Mouse (Mus musculus): ENCODE measurements around the gene Nos1ap. TPM values are rescaled to one million over a fixed set of nuclear protein-coding genes. Genes with fewer than 3 reads are reported as not detected.

The Nos1ap gene
- polyA plus RNA-seq, 1 experiment: 18.5 TPM

DNA sequence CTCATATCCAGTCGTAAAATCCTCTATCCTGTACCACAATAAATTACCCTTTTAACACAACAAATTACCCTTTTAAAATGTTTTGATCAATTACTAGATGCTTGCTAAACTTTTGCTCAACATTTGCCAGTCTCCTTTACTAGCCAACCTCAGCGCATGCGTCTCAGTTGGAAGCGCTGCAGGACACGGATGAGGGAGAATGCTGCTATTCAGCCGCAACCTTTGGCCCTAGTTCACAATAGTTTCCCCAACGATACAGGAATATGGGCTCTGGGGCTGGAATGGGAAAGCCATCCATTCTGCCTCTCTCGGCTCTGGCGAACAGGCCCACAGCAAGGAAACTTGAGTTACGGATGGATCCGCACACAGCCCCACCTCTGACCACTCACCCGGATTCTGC lies 75.4 kb downstream of the Nos1ap start:
- DNase-seq (ENCODE audit: low read depth): no peak
- TF ChIP-seq POLR2A (IDR thresholded peaks at IDR 0.05; ENCODE audit: borderline replicate concordance, extremely low read depth, insufficient read depth, insufficient read length, poor library complexity, severe bottlenecking): no peak
- no peak for TF ChIP-seq CTCF (IDR thresholded peaks at IDR 0.05; ENCODE audit: borderline replicate concordance, extremely low read depth, insufficient read depth, insufficient read length)

DNA sequence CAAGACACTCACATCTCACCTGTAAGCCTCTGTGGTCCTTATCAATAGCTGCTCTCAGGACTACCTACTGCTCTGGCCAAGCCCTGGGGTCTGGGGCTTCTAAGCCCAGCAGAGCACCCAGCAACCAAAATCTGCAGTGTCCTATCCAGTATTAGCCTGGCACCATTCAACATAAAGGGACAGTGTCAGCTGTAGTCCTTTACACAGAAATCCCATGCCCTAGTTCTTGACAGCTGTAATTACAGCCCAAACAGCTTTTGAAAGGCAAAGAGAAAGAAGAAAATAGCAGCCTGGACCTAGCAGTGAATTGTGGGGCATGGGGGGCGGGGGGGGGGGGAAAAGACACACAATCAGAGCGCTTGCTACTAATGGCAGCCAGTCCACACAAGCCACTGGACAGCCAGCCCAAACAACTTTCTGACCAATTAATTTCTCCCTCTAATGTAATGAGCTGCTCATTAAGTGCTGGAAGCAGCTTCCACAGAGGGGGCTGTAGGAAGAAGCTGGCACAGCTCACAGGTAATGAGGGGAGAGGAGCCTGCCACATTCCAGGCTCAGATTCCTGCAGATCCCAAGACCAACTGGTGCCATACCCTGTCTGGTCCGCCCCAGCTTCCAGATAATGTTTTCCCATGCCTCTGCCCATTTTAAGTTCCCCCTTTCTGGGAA lies 77.1 kb downstream of the Nos1ap start:
- peak; percentile 93 for DNase-seq (ENCODE audit: low read depth)
- no peak for TF ChIP-seq POLR2A (IDR thresholded peaks at IDR 0.05; ENCODE audit: borderline replicate concordance, extremely low read depth, insufficient read depth, insufficient read length, poor library complexity, severe bottlenecking)
- no peak for TF ChIP-seq CTCF (IDR thresholded peaks at IDR 0.05; ENCODE audit: borderline replicate concordance, extremely low read depth, insufficient read depth, insufficient read length)

DNA sequence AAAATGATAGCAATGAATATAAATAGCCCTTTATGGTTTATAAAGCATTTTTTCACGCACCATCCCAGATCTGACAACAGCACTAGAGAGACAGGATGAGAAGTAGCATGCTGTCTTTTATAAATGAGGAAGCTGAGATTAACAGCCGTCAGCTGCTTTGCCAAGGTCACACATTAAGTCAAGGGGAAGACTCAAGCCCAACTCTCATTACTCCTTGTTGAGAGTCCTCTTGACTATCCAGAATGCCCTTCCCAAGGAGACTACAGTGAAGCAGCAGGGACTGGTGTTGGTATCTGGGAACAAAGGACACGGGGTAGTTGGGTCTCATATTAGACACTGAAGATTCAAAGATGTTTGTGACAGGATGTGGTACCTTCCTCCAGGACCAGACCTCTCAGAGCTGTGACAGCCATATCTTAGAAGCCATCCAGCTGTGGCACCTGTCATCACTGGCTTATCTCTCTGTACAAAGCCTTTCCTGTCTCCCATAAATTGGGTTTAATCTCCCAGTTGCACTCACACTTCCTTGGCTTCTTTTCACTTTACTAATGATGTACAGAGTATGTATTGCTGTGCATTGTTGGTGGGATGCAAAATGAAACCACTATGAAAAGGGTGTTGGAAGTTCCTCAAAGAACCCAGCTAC lies 78.9 kb downstream of the Nos1ap start:
- TF ChIP-seq POLR2A (IDR thresholded peaks at IDR 0.05; ENCODE audit: borderline replicate concordance, extremely low read depth, insufficient read depth, insufficient read length, poor library complexity, severe bottlenecking) (no peak), CTCF (IDR thresholded peaks at IDR 0.05; ENCODE audit: borderline replicate concordance, extremely low read depth, insufficient read depth, insufficient read length) (no peak)
- DNase-seq (ENCODE audit: low read depth): no peak

DNA sequence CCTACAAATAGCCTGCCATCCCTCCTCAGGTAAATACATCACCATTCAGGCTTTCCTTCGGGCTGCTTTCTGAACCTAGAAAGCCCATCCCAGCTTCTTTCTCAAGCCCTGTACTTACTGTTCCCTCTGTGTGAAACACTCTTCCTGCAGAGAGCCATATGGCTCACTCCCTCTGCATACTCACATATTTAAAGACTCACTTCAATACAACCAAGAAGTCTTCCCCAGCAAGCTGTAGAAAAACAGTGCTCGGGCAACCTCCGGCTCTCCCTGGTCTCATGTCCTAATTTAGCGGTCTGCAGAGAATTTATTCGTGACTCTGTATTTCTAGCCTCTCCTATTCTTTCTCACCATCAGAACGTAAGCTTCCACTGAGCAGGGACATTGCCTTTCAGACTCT lies 83.4 kb downstream of the Nos1ap start:
- no peak for DNase-seq (ENCODE audit: low read depth)
- no peak for TF ChIP-seq CTCF (IDR thresholded peaks at IDR 0.05; ENCODE audit: borderline replicate concordance, extremely low read depth, insufficient read depth, insufficient read length)
- TF ChIP-seq POLR2A (IDR thresholded peaks at IDR 0.05; ENCODE audit: borderline replicate concordance, extremely low read depth, insufficient read depth, insufficient read length, poor library complexity, severe bottlenecking): no peak

DNA sequence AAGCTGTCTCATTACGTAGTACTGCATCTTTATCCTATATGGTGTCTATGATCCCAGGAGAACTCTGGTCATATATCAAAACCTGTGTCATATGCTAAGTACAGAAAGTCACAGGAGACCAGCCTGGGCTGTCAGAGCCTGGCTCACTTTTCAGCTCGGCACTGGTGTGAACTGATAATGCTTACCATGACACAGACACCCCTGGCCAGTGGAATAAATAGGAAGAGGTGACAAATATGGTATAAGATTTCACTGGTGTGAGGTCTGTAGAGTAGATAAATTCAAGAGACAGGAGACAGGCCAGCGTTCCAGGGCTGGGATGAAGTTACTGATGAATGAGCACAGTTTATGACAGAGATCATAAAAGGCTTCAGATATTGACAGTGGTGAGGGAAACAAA lies 84.6 kb downstream of the Nos1ap start:
- no peak for DNase-seq (ENCODE audit: low read depth)
- TF ChIP-seq POLR2A (IDR thresholded peaks at IDR 0.05; ENCODE audit: borderline replicate concordance, extremely low read depth, insufficient read depth, insufficient read length, poor library complexity, severe bottlenecking): no peak
- no peak for TF ChIP-seq CTCF (IDR thresholded peaks at IDR 0.05; ENCODE audit: borderline replicate concordance, extremely low read depth, insufficient read depth, insufficient read length)

DNA sequence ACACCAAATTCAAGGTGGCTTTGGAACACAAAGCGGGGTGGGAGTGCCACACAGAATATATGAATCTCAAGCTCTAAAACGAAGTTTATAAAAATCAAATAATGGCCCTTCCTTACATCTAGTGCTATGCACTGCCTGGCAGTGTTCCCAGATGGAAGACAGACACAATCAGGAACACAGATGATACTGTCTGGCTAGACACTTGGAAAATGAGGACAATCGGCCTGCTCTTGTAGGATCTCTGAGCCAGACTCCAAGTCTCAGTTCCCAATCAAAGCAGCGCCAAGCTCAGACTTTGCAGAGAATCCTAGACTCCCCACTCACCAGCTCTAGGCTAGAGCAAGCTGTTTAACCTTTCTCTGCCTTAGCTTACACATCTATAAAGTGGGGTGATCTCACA lies 85.3 kb downstream of the Nos1ap start:
- TF ChIP-seq POLR2A (IDR thresholded peaks at IDR 0.05; ENCODE audit: borderline replicate concordance, extremely low read depth, insufficient read depth, insufficient read length, poor library complexity, severe bottlenecking) (no peak), CTCF (IDR thresholded peaks at IDR 0.05; ENCODE audit: borderline replicate concordance, extremely low read depth, insufficient read depth, insufficient read length) (no peak)

DNA sequence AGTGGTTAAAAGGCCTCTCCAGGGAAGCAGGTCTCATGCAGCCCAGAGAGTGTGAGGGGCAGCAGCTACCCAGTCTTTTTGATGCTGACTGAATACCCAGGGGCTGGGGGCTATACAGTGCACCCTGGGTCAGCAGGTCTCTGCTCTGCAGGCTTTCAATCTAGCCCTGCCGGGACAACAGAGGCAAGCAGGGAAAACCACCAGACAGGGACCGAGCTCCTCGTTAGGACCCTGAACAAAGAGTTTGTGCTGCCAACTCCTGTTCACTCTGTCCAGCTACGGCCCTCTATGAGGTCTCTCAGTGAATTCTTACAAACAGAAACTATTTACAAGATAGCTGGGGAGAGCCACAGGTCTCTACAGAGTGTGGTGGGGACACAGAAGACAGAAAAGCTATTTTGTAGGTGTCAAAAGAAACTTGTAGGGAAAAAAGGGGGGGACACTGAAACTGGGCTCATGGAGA lies 86.4 kb downstream of the Nos1ap start:
- no peak for TF ChIP-seq POLR2A (IDR thresholded peaks at IDR 0.05; ENCODE audit: borderline replicate concordance, extremely low read depth, insufficient read depth, insufficient read length, poor library complexity, severe bottlenecking)
- TF ChIP-seq CTCF (IDR thresholded peaks at IDR 0.05; ENCODE audit: borderline replicate concordance, extremely low read depth, insufficient read depth, insufficient read length): no peak
- no peak for DNase-seq (ENCODE audit: low read depth)

More for the DNA sequence above, 85.3 kb downstream of the Nos1ap start:
- DNase-seq (ENCODE audit: low read depth): peak; percentile 61

DNA sequence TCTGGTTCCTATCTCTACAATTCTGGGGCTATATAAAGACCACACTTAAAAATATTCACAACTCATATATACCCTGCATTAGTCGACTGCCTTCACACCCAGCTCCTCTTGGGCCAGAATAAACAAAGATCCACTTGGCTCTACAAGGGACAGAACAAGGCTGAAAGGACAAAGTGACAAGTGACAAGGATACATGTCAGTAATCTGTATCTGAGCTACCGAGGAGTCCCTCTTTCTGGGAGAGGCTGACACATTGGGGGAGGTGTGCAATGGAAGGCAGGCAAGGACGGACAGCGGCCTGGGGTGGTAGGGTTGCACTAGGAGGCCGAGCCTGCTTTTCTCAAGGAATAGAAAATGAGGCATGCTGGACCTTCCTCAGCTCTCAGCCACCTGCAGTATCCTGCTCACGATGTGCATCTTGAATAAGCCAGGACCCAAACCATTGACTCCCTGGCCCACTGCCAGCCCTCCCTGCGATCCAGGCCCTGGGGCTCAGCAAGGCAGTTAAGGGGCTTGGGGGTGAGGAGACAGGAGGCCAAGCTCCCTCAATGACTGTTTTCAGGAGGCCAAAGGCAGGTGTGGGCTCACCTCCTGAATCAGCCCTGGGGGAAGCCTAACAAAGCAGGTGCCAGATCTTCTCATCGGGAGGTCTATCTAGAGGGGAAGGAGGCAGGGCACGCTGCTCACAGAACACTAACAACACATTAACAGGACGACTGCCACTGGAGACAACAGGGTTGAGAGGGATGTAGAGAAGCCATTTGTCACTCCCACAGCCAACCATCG lies 87.0 kb downstream of the Nos1ap start:
- TF ChIP-seq CTCF (IDR thresholded peaks at IDR 0.05; ENCODE audit: borderline replicate concordance, extremely low read depth, insufficient read depth, insufficient read length) (no peak), POLR2A (IDR thresholded peaks at IDR 0.05; ENCODE audit: borderline replicate concordance, extremely low read depth, insufficient read depth, insufficient read length, poor library complexity, severe bottlenecking) (no peak)
- DNase-seq (ENCODE audit: low read depth): peak; percentile 65

DNA sequence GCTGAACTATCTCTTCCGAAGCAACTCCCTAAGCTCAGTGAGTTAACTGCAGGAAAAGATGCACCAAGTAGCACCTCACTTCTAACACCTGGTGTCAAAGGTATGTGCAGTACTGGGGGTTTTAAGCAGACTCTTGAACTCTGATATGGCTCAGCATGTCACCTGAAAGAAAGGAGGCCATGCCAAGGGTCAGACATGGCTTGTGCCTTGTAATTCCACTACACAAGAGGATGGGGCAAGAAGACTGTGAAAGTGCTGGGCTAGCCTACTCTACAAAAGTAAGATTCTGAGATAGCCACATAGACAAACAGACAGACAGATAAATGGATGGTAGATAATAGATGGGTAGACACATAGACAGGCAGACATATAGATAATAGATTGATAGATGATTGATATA lies 87.7 kb downstream of the Nos1ap start:
- no peak for DNase-seq (ENCODE audit: low read depth)
- no peak for TF ChIP-seq POLR2A (IDR thresholded peaks at IDR 0.05; ENCODE audit: borderline replicate concordance, extremely low read depth, insufficient read depth, insufficient read length, poor library complexity, severe bottlenecking)
- no peak for TF ChIP-seq CTCF (IDR thresholded peaks at IDR 0.05; ENCODE audit: borderline replicate concordance, extremely low read depth, insufficient read depth, insufficient read length)

DNA sequence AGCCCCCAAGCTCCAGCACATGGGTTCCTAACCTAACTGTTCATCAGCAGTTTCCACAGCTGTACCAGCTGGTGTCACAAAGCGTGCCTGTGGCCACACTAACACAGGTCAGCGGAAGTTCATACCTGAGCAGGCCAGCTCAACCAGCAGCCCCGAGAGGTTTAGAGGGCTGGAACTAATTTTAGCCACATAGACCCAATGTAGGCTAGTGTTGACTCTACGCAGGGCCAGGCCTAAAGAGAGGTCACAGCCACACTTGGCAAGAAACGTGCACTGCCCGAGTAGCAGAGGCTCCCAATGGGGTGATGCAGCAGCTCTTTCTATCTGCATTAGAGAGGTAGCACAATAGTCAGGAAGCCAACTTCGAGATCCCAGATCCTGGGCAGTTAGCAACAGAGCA lies 88.1 kb downstream of the Nos1ap start:
- no peak for TF ChIP-seq POLR2A (IDR thresholded peaks at IDR 0.05; ENCODE audit: borderline replicate concordance, extremely low read depth, insufficient read depth, insufficient read length, poor library complexity, severe bottlenecking)
- no peak for TF ChIP-seq CTCF (IDR thresholded peaks at IDR 0.05; ENCODE audit: borderline replicate concordance, extremely low read depth, insufficient read depth, insufficient read length)
- DNase-seq (ENCODE audit: low read depth): no peak

DNA sequence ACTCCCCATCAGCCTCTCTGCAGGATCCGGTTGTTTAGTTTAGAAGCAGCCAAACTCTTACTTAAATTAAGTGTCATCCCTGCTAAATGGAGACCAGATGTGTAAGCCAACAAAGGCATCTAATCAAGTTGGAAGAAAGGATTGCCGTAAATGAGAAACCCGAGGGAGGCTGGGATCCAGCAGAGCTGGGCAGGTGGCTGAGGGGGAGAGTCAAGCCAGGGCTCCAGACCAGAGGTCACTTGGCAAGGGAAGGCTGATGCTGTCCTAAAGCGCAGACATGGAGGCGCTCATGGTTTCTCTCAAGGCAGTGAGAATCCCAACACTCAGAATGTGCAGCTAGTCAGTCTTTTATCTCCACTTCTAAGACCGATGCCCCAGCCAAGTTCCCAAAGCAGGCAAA lies 89.8 kb downstream of the Nos1ap start:
- TF ChIP-seq POLR2A (IDR thresholded peaks at IDR 0.05; ENCODE audit: borderline replicate concordance, extremely low read depth, insufficient read depth, insufficient read length, poor library complexity, severe bottlenecking) (no peak), CTCF (IDR thresholded peaks at IDR 0.05; ENCODE audit: borderline replicate concordance, extremely low read depth, insufficient read depth, insufficient read length) (no peak)

More for the DNA sequence above, 89.8 kb downstream of the Nos1ap start:
- DNase-seq (ENCODE audit: low read depth): no peak
